Mouse (Mus musculus) hindlimb bud, embryonic 11.5 days (tissue): Measurements from ENCODE around the gene Arxes1.
"Not testable (repeated sequence)": the region's sequence is repeated elsewhere in the genome, so short reads cannot be mapped to it uniquely, and the experiment has no call there.

ENCODE experiments used
- DNase-seq: peaks from one replicate; pipeline ENCODE4 v3.0.0-alpha.2; 2012; ENCODE audit warnings: low read depth, low spot score; ENCODE audit errors: extremely low spot score

Gene Arxes1

DNA sequence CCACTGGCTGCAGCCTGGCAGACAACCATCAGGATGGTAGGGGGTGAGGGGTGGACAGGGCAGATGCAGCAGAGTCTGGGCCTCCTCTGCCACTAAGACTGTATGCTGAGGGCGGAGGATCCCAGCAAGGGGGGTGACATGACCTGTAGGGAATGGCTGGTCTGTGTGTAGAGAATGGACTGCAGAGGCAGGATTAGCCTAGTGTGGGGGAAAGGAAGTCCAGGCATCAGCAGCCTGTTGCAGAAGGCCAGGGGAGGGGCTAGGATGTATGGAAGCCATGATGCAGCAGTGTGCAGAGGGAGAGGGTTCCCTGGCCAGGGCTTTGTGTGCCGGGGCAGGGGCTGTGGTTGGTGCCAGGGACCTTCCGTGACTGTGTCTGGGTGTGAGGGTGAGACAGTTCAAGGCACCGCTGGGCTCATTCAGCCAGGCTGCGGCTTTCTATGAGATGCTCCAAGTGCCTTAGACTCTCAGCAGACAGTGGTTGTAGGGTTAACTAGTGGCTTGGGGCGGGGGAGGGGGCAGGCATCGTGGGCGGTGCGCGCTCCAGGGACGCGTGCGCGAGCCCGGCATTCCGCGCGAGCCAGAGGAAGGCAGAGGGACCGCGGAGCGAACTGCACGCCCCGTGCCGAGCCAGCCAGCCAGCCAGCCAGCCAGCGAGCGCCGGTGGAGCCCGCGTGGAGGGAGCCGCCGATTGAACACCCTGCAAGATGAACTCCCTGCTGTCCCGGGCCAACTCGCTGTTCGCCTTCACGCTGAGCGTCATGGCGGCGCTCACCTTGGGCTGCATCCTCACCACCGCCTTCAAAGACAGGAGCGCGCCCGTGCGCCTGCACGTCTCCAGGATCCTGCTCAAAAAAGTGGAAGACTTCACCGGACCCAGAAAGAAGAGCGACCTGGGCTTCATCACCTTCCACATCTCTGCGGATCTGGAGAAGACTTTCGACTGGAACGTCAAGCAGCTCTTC lies at the start of gene Arxes1:
Gene Arxes1 (plus strand): TSS at position 569 of the 965 bp plus-strand sequence.
- not testable (repeated sequence) for DNase-seq

GRCm38 (mm10) chrX:135984539-135985260 lies 48.5 kb upstream of the Arxes1 start:
- no peak for DNase-seq

- no peak for DNase-seq
These were observed 46.9 kb upstream of the Arxes1 start for GRCm38 (mm10) chrX:135986267-135986666.

DNA sequence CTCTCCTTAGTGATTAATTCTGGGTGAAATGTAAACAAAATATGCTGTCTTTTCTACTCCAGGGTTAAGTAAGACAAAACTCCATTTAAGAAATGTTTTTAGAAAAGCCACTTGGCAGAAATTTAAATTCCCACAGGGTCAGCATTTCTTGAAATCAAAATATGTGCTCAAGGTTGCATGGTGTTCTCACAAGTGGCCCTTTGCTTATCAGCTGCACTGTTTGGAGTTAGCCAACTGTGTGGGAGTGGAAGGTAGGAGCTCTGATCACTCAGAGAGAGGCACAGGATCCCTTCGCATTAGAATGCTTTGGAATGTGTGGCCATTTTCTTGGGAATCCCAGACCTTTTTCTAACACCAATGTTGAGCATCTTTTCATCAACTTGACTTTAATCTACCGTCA lies 42.5 kb upstream of the Arxes1 start:
- DNase-seq = no peak

DNA sequence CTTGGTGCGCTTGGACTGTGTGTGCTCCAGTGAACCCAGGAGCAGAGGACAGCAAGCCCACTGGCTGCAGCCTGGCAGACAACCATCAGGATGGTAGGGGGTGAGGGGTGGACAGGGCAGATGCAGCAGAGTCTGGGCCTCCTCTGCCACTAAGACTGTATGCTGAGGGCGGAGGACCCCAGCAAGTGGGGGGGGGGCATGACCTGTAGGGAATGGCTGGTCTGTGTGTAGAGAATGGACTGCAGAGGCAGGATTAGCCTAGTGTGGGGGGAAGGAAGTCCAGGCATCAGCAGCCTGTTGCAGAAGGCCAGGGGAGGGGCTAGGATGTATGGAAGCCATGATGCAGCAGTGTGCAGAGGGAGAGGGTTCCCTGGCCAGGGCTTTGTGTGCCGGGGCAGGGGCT lies 40.0 kb upstream of the Arxes1 start:
- not testable (repeated sequence) for DNase-seq

DNA sequence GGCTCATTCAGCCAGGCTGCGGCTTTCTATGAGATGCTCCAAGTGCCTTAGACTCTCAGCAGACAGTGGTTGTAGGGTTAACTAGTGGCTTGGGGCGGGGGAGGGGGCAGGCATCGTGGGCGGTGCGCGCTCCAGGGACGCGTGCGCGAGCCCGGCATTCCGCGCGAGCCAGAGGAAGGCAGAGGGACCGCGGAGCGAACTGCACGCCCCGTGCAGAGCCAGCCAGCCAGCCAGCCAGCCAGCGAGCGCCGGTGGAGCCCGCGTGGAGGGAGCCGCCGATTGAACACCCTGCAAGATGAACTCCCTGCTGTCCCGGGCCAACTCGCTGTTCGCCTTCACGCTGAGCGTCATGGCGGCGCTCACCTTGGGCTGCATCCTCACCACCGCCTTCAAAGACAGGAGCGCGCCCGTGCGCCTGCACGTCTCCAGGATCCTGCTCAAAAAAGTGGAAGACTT lies 39.5 kb upstream of the Arxes1 start, which contains the start of gene Arxes2:
Gene Arxes2 (plus strand): TSS at position 161 of the 456 bp plus-strand sequence.
- not testable (repeated sequence) for DNase-seq

- no peak for DNase-seq
These were observed 25.8 kb upstream of the Arxes1 start for GRCm38 (mm10) chrX:136007199-136007843.

DNA sequence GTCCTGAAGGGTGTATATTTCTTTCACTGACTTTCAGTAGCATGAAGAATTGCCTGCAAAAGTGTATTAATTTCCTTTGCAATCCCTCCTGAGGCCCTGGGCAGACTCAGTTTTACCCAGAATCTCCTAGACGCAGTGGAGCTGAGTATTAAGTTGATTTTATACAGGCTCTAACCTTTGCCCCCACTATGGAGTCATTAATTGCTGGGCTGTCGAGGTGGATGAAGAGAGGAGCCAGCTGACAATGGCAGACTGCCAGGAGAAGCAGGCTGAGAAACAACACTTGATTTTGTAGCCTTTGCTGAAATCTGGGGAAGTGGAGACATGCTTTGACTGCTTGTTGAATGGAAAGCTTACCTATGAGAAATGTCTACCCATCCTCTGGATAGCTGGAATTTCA lies 18.8 kb upstream of the Arxes1 start:
- DNase-seq = no peak

DNA sequence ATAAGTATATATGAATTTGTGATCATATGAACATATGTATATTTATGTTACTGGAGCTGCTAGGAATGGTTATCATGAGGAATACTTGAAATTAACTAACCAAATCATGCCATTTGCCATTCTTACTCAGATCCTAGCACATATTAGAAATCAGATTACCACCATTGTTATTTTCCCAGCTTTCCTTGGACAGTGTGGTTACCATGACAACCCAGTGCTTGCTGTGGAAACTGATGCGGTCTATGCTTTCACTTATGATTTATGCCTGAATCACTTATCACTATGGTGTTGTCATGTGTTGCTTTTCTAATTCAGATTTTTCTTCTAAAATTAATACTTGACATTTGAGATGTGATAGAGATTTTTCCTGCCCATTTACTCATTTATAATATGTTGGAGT lies 2.8 kb upstream of the Arxes1 start:
- no peak for DNase-seq

- DNase-seq = no peak
These were observed 10.6 kb downstream of the Arxes1 start for GRCm38 (mm10) chrX:136043726-136044125.

- DNase-seq = peak; percentile 41
These were observed 14.4 kb downstream of the Arxes1 start for GRCm38 (mm10) chrX:136047528-136047927.

- no peak for DNase-seq
These were observed 18.1 kb downstream of the Arxes1 start for GRCm38 (mm10) chrX:136051219-136051618.

DNA sequence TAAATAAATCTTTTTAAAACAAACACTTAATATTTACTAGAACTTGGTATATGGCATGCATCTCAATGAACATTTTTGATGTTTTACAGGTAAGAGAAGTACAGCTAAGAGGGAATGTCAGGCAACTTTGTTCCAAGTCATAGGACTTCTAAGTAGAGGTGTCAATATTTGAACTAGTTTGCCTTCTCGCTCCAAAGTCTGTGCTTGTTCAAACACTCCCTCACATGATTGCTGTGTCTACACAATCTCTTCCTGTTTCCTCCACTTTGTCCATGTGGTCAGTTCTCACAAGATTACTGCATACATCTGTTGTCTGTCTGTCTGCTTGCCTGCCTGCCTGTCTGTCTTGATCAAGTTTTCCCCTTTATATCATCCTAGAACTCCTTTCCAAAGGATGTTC lies 27.5 kb downstream of the Arxes1 start:
- DNase-seq = no peak

DNA sequence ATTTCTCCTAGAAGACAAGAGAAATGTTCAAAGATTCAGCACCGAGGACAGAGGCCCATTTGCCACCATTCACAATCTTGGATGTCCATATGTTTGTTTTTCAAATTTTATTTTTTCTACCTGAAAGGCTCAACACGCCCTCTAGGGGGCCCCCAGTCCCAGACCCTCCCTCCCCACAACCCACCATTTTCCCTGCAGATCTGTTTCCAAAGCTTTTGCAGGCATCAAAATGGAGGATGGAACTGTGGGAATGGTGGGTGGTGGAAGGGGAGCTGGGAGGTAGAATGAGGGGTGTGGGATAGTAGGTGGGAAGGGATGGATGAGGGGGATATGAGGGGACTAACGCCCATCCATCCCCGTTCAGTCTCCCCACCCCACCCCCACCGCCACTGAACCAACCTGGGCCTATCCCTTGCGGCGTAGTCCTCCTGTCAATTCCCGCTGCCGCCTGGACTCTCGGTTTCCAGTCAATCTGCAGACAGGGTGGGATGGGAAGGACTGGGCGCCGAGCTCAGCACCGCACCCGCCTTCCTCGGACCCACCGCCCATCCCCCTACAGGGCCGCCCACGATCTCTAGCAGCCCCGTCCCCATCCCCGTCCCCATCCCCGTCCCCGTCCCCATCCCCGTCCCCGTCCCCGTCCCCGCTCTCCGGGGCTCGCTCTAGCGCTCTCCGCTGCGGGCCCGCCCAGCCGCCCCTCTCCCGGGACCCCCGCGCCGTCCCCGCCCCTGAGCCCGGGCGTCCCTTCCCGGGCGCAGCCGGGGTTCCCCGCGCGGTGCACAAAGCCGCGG lies 34.2 kb downstream of the Arxes1 start:
- DNase-seq = not testable (repeated sequence)

GRCm38 (mm10) chrX:136068020-136068419 lies 34.9 kb downstream of the Arxes1 start, which contains the start of gene Bex2:
Bex2 (minus strand) TSS chrX:136068236.
- not testable (repeated sequence) for DNase-seq
